Mouse (Mus musculus) monocyte, adult 2 months (primary cell): Measurements from ENCODE around the gene Sgca.

Source experiments
- DNase-seq, 2 experiments: peaks; one replicate each; pipeline ENCODE4 v3.0.0; 2022; ENCODE audit warnings: low spot score in 2 of 2, low read depth in 1 of 2

Sgca gene

DNA sequence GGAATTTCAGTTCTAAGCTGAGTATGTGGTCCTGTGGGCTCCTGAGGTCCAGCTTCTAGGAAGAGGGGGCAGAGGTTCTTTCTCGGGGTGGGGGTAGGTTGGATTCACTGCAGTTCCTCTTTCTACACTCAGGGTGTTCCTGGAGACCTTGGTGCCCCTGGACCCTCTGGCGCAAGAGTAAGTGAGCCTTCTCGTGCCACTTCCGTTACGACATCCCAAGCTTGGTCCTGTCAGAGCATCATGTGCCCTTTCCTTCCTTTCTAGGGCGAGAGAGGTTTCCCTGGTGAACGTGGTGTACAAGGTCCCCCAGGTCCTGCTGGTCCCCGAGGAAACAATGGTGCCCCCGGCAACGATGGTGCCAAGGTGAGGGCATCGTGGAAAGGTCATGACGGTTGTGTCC is 30.9 kb downstream of the Sgca start:
- DNase-seq: no peak

DNA sequence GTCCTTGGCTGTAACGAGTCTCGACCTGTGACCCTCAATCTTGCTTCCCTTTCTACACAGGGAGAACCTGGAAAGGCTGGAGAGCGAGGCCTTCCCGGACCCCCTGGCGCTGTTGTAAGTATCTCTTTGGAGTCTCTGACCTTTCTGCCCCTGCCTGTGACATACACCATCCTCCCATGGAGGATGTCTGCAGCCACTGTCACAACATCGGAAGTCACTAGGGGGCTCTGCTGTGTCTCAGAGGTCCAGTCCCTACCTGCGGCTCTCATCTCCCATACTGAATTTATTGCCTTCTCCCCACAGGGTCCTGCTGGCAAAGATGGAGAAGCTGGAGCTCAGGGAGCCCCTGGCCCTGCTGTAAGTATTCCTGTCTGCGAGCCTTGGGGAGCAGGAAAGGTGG is 31.8 kb downstream of the Sgca start:
- no peak for DNase-seq

DNA sequence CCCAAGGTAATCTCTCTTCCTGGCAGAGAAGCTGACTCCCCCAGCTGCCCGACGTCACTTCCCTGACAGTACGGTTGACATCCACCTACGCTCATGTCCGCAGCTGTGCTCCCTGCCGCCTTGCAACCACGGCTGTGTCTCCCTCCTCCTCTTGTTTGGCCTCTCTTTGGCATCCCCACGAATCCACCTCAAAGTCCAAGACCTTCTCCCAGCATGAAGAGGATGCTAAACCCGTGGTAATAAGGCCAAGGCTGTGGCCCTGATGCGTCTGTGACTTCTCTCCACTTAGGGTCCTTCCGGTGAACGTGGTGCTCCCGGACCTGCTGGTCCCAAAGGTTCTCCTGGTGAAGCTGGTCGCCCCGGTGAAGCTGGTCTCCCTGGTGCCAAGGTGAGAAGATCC is 33.1 kb downstream of the Sgca start:
- DNase-seq: no peak

DNA sequence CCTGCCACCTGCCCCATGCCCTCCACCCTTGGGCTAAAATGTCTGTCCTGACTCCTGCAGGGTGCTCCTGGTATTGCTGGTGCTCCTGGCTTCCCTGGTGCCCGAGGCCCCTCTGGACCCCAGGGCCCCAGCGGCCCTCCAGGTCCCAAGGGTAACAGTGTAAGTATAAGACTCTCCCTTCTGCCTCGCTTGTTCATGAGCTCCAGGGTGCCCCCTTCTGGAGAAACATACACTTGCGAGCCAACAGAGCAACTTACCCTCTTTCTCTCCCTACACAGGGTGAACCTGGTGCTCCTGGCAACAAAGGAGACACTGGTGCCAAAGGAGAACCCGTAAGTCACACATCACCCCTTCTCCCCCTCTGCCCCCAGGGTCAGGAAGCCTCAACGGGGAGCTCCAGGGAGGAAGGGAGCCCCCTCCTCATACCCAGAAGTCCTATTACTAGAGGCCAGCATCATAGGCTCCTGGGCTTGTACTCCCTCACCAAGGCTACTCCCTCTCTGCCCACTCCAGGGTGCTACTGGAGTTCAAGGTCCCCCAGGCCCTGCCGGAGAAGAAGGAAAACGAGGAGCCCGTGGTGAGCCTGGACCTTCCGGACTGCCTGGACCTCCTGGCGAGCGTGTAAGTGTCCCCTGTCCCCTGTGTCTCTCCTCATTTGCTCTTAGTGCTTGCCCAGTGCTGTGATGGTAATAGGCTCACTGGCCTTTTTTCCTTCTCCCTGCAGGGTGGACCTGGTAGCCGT is 33.7 kb downstream of the Sgca start:
- DNase-seq: peak in 1 of 2 experiments; percentile 23

DNA sequence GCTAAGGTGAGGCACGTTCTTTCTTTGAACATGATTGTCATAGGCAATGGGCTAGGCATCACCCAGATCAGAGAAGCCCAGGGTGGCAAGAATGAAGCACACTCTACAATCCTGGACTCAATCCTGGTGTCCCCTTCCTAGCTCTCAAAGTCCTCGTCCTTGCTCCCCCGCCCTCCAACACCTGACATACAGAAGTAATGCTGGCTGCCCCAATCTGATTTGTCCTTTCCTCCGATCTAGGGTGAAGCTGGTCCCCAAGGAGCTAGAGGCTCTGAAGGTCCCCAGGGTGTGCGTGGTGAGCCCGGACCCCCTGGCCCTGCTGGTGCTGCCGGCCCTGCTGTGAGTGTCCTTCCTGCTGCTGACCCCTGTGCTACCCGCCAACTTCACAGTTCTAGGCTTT is 34.4 kb downstream of the Sgca start:
- DNase-seq: no peak

DNA sequence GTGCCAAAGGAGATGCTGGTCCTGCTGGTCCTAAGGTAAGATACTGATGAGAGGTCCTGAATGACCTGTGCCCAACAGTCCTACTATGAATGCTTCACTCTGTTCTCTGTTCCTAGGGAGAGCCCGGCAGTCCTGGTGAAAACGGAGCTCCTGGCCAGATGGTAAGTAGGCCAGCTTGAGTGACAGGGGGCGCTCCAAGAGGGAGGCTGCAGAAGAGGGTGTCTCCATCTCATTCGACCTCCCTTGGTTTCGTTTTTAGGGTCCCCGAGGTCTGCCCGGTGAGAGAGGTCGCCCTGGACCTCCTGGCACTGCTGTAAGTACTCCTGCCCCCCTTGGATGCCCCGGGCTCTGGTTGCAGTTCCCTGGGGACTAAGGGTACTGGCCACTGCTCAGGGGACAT is 35.0 kb downstream of the Sgca start:
- no peak for DNase-seq

DNA sequence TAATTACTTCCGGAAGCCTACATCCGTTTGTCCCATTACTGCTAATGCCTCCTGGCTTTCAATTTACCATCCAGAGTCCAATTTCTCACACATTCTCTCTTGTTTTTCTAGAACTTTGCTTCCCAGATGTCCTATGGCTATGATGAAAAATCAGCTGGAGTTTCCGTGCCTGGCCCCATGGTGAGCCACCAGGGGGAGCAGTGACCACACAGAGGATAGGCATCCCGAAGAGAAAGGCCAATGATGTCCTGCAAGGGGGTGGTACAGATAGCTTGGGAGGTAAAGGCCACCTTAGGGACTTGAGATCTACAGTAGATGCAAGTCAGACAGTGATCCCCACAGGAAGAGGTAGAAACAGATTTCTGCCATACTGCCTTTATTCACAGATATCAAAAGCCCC is 36.8 kb downstream of the Sgca start:
- peak in 1 of 2 experiments; percentile 26 for DNase-seq

DNA sequence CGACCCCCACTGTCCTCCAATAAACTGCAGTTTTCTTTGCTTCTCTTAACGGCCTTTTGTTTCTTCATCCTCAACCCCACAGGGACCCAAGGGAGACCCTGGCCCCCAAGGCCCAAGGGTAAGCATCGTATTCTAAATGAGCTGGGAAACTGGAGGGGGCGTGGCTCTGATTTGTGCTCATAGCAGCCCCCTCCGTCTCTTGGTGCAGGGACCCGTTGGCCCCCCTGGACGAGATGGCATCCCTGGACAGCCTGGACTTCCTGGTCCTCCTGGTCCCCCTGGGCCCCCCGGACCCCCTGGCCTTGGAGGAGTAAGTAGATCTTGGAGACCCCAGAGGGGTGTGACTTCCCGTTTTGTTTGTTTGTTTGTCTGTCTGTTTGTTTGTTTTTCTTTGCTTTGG is 37.8 kb downstream of the Sgca start:
- DNase-seq: no peak

DNA sequence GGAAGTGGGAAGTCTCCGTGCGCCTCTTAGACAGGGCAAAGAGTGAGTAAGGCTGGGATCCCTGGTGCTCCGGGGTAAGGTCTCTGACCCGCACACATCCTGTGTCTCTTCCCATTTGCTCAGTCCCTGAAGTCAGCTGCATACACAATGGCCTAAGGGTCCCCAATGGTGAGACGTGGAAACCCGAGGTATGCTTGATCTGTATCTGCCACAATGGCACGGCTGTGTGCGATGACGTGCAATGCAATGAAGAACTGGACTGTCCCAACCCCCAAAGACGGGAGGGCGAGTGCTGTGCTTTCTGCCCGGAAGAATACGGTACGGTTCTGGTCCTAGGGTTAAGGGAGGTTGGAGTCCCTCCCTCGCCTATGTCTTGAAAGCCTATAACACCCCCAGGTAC is 38.3 kb downstream of the Sgca start:
- DNase-seq: no peak

DNA sequence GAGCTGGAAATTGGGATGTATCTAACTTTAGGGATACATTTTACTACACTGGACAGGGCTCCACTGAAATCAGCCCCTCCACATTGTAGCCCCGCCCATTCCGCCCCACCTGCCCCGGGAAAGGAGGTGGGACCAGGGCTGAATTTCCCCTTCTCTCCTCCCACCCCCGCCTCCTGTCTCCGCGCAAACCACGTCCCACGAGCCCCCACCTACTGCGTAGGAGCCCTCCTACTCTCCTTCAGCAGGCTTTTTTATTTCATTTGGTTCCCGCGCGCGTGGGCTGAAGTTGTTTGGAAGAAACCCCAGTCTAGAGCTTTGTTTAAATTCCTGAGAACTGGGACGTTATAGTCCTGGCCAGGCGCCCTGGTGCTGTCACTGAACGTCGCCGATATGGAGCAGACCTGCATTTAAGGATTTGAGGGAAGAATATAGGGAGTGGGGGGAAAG is 38.8 kb downstream of the Sgca start:
- DNase-seq: no peak

DNA sequence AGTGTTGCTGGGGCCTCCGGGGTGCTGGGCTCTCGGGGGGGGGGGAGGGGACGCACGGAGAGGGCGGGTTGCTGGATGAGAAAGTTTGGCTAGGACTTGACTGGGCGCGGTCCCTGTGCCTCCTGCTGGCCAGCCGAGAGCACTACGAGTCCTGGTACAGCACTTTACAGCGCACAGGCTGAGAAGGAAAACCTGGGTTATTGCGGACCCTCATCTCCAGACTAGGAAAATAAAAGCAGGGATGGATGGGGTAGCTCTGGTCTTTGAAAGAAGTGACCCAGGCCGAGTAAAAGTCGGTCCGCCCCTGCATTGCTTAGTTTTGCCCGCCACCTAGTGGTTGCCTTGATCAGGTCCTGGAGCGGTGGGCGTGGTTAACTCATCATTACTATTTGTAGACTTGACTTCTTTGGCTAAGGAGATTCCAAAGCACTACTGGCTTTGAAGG is 39.3 kb downstream of the Sgca start:
- DNase-seq: peak; percentile 28 to 69

DNA sequence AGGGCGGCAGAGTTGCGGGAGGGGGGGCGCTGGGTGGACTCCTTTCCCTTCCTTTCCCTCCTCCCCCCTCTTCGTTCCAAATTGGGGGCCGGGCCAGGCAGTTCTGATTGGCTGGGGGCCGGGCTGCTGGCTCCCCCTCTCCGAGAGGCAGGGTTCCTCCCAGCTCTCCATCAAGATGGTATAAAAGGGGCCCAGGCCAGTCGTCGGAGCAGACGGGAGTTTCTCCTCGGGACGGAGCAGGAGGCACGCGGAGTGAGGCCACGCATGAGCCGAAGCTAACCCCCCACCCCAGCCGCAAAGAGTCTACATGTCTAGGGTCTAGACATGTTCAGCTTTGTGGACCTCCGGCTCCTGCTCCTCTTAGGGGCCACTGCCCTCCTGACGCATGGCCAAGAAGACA is 40.1 kb downstream of the Sgca start, which contains the start of gene Col1a1:
TSS of gene Col1a1 (plus strand) at position 180 of the 400 bp plus-strand sequence.
- DNase-seq: no peak

DNA sequence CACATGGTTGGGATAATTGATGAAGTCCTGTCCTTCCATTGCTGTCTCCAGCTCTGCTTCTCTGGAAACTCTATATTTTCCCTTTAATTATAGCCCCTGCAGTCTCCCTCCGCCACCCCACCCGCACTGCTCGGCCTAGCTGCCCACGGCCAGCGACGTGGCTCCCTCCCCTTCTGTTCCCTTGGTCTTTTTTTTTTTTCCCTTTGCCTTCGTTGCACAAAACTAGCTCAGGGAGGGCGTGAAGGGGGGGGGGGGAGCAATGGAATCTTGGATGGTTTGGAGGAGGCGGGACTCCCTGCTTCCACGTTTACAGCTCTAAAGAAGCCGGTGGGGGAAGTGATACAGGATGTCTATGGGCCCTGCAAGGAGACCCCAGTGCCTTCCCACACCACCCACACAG is 41.6 kb downstream of the Sgca start:
- no peak for DNase-seq

DNA sequence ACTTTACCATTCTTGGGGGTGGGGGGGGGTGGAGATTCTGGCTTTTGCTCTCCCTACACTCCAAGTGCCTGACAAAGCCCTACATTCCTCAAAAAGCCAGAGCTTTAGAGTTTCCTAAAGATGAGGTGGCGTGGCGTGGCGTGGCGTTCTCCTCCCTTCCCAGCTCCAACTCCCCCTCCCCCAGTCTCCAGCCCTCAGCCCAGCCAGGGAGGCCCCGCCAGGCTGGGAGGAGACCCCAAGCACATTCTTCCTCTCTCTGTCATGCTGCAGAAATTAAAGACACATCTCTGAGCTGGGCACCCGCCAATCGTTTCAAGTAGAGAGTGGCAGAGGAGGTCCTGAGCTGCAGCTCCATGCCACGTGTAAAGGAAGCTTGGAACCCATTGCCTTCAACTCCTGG is 42.5 kb downstream of the Sgca start:
- no peak for DNase-seq

DNA sequence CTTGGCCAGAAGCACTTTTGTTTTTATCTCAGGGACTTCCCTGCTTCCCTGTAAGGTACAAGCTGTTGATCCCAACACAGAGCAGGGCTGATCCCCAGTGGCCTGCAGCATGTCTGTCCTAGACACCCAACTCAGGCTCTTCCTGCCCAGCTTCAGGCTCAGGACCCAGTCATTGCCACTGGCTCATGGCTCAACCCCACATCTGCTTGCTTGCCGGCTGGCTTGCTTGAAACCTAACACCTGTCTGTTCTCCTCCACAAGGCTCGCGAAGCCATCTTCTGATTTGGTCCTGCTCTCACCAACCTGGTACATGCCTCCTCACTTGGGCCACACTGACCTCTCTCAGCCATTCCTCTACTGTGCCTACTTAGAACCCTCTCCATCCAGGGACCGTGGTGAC is 46.0 kb downstream of the Sgca start:
- no peak for DNase-seq

DNA sequence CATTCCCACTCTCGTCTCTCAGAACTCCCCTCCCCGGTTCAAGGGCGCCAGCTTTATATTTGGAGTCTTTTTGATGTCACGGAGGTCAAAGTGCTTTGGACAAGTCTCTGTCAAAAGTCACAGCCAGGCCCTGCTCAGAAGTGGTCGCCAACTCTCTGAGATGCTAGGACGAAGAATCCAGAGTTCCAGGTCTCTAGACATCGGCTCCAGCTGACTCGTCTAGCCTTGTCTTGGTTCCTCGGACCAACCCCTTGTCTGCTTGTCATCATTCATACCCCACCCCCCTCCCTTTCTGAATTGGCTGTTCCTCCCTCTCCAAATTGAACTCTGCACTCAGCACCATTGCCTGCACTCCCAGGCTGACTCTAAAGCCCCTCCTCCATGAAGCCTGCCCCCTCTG is 46.5 kb downstream of the Sgca start:
- DNase-seq: no peak

DNA sequence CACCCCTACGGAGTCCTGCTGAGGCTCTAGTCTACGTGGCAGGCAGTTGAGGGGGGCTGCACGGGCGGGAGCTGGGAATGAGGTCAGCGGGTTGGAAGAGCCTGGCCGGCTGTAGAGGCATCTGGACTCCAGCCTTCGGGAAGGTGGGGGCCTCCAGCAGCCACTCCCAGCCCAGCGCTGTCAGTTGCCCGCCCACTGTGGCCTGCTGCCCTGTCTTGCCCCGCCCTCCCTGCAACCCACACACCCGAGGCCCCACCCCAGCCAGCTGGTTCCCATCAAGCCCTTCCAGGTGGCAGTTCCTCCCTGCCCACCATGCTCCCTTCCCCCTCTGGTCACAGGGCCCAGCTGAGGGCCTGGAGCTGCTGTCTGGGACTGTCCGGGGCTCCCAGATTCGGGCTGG is 47.3 kb downstream of the Sgca start:
- no peak for DNase-seq

DNA sequence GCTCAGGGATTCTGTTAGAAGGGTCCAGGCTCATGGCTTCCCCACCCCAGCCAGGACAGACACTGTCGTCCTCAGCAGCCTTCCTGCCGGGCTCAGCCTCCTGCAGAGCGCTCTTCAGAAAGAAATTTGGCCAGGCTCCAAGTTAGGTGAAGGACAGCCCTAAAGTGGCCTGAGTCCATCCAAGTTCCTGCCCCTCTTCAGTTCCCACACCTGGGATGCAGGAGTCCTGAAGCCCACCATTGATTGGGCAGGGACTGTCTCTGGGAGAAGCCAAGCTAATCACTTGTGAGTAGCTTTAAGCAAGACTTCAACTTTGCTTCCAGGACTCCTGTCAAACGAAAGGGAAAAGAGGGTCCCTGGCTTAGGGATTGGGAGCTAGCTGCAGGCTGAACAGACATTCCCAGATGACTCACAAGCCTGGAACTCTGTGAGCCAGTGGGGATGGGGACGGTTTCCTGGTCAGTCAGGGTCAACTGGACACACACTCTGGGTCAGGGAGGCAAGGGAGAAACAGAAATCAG is 48.3 kb downstream of the Sgca start:
- no peak for DNase-seq

DNA sequence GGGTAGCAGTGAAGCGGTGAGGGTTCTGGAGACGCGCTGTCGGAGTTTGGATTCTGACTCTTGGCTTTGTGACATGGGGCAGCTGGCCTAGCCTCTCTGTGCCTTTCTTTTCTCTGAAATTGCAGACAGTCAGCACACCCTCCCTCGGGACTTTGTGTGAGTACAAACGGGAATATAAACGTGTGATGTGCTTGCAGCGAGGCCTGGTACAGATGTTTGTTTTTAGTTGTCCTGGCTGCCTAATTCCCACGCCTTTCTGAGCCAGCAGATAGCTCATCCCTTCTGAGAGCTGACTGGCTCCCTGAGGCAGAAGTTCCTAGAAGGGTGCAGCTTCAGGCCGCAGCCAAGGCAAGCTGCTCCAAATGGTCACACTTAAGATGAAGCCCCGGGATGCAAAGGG is 49.7 kb downstream of the Sgca start:
- no peak for DNase-seq

DNA sequence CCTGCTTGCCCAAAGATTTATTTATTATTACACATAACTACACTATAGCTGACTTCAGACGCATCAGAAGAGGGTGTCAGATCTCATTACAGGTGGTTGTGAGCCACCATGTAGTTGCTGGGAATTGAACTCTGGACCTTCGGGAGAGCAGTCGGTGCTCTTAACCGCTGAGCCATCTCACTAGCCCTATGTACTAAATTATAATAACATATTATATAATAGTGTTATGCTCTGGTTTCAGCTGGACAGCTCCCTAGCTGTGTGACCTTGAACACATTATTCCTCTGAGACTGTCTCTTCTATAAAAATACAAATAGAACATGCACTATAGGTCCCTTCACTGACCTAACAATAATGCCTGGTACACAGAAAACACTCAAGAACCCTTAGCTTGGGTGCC is 51.1 kb downstream of the Sgca start:
- DNase-seq: no peak

DNA sequence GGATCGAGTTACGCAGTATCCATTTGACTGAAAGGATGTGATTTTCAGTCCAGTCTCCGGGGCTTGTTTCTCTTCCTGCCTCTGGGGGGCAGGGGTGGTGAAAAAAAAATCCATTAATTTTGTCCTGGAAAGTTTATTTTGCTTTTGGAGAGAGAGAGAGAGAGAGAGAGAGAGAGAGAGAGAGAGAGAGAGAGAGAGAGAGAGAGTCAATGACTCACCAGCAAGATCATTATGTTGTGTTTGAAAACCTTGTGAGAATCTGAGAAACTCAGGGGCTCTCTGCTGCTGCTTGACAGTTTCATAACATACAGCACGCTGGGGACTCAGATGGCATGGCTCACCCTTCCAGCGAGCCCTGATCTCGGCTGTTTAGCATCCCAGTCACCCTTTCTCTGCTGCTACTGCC is 55.1 kb downstream of the Sgca start:
- DNase-seq: no peak

DNA sequence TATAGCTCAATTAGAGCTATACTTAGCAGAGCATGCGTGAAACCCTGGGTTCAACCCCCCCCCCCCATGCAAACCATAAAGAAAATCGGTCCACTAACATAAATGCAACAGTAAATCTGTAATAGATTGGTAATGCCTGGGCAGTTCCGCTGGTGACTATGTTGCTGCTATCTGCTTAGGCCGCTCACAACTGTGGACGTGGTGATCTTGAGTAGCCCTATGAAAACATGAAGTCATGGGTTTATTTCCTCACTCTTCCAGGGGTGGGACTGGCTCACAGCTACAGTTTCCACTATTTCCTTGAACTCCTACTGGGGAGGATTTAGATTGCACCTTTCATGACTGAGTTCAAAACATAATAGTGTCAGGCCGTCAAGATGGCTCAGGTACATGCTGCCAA is 58.4 kb downstream of the Sgca start:
- no peak for DNase-seq

DNA sequence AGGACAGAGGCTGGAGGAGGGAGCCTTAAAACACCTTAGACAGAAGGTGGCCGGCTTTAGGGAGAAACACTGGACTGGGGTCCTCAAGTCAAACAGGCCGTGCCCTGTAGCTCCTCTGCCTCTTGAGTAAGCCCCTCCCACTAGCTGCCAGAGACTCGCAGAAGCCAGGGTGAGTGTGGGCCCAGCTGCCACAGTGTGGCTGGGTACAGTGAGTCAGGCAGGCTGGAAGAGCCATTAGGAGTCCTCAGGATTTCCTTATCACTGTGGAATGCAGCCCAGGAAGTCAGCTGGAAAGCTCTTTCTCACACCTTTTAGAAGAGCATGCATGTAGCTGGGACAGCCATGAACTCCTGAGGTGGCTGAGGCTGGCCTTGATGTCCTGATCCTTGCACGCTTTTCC is 59.6 kb downstream of the Sgca start:
- DNase-seq: no peak
